Mouse (Mus musculus) adrenal gland, adult (tissue): Measurements from ENCODE around the gene Tmem100.
A peak's percentile ranks its signal among the peaks of the same experiment; 100 is the strongest.

ENCODE experiments used
- DNase-seq, 2 experiments: peaks; one replicate each; pipeline ENCODE4 v3.0.0; 2022 to 2023; ENCODE audit warnings: low spot score in 1 of 2; ENCODE audit not compliant: inconsistent age in 2 of 2

The Tmem100 gene

DNA sequence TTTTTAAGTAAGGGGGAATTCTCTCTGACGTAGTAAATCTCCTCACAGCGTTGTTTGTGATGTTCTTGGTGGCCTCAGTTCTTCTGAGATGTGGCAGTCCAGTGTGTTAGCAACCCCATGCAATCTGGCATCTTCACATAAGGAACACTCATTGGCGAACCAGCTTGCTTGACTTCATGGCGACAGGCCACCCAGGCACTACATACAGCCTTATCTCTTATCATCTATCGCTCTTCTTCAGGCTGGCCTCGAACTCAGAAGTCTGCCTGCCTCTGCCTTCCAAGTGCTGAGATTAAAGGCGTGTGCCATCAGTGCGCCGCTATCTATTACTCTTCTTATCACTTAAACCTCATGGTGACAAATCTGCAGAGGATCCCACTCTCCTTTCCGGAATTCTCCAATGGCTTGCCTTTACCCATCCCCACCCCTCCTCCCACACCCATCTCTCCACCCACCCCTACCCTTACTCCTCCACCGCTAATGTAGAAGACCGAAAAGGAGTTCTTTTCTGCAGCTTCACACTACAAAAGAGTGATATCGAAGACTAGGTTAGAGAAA, at the start of gene Tmem100:
Gene Tmem100, plus strand, starts transcription at position 508 of the 558 bp plus-strand sequence.
- no peak for DNase-seq

DNA sequence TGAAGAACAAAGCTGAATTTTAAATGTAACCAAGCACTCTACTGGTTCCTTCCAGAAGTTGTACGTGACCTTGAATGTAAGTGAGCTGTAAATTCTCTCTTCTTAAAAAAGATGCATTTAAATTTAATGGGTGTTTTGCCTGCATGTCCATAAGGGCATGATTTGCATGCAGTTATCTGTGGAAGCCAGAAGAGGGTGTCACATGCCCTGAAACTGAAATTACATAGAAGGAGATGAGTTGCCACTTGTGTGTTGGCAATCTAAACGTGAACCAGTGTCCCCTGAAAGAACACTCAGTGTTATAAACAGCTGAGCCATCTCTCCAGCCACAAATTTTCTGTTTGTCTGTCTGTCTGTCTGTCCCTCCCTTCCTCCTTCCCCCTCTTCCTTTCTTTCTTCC, 47.2 kb upstream of the Tmem100 start:
- no peak for DNase-seq

DNA sequence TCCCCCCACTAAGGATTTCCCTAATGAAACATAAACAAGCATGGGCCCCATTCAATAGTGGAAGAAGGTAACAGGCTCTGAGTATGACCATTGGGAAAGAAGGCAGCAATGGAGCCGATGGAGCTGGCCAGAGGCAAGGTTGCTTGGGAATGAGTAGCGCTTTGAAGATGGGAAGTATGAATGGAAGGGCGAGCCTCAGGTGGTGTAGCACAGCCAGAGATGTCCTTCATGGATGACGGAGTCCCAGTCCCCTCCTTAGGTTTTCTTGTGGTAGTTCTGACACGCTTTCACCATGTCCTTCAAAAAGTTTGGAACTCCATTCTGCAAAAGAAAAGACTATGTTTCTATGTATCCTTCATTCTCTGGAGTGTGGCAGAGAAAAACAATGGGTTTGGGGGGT, 45.7 kb upstream of the Tmem100 start:
- no peak for DNase-seq

DNA sequence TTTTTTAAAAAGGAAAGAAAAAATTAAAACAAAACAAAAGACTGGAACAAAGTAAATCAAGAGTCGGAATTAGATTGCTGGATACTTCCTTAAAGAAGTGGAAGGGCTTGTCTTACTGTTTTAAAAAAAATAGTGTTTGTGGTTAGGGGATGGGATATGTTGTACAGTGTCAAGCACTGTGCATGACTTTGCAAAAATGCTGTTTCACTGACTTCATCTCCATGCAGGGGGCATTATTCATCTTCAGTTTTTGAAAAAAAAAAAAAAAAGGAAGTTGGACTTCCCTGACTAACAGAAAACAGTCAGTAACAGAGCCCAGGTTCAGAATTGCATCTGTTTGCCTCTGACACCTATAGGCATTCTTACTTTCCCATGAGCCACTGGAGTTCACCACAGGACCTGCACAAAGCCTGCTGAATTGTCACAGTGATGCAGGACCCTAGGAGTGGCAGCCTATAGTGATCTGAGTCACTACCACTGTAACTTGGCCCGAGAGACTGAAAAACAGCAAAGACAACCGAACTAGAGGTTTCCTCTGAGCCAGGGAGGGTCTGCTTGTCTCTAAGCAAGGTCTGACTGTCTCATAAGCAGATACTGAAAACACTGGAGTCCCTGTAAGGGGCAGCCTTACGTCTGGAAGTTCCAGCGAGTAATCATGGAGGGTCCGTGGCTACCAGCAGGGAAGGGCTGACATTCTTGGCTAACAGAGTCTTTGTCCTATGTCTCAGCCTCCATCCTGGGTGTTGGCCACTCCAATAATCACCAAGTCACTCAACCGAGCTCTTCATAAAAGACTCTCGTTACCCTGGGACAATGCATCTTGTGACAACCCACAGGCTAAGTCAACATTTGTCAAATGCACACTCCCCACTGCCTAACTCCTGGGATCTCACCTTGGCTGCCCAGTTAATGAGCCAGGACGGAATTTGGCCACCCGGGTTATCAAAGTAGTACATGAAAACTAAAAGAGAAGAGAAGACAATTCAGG, 44.7 kb upstream of the Tmem100 start:
- DNase-seq: no peak

- no peak for DNase-seq
Measured at GRCm38 (mm10) chr11:89986516-89986915, 43.6 kb upstream of the Tmem100 start.

GRCm38 (mm10) chr11:89988936-89989589, 41.1 kb upstream of the Tmem100 start:
- DNase-seq: peak; percentile 51 to 84

- DNase-seq: no peak
Measured at GRCm38 (mm10) chr11:89991661-89992060, 38.5 kb upstream of the Tmem100 start.

- DNase-seq: no peak
Measured at GRCm38 (mm10) chr11:89994706-89995105, 35.4 kb upstream of the Tmem100 start.

DNA sequence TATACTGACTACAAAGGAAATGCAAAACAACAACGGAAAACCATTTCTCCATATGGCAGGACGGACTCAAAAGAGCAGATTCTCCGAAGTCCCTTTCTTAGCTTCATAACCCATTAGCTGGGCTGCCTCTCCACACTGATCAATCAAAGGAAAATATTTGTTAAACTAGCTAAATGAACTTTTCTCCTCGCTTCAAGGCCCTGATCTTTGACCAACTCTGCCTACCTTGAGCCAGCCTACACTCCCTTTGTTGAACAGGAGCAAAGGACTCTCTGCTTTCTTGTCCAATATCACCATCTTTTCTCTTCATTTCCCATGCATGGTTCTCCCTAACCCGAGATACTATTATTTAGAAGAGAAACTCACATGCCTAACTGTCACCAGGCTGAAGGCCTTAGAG, 34.6 kb upstream of the Tmem100 start:
- no peak for DNase-seq

- DNase-seq: no peak
Measured at GRCm38 (mm10) chr11:89996406-89996805, 33.7 kb upstream of the Tmem100 start.

DNA sequence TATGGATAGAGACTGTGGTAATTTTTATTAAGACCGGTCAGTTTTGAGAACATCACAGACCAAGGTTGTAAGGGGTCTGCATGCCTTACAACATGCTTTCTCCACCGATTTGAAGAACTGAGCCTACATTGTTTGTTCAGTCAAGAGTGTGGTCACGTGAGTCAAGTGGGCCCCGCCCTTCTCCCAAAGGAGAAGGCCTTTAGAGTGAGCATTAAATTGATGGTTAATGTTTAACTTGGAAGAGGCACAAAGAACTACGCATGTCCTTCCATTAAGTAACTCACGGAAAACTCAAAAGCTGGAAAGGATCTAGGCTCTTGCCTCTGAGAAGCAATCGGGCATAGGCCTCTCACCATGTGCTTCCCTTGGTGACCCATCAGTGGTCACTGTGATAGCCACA, 33.3 kb upstream of the Tmem100 start:
- DNase-seq: no peak

DNA sequence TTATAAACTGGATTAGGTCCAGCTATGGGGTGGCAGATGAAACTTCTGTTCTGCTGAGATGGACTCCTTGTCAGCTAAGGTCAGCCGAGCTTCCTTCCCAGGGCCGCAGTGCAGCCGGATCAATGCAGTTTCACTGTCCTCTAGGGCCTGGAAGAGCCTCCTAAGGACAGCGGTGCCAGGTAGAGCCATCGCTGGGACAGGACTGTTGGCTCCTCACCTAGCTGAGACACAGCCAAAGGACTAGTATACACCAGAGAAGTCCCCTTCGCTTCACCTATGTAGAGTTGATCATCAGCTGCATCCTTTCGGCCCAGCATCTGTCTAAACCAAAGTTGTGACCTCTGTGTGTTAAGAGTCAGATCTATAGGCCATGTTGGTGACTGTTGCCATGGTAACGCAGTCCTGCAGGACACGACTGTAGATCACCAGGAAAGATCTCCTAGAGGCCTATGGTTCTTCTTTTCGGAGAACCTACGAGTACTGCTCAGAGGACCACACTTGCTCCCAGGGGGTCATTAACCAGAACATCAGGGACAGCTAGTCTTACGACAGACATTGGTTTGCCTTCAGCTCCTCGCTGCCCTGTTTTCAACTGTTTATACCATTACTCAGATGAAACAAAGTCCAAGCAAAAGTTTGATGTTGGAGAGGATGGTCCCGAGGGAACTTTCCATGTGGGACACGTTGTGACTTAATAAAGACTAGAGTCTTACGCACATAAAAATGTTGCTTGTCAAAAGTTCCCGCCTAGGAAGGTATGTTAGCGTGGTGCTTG, 31.0 kb upstream of the Tmem100 start:
- DNase-seq: no peak

- DNase-seq: no peak
Measured at GRCm38 (mm10) chr11:90000666-90001065, 29.5 kb upstream of the Tmem100 start.

- no peak for DNase-seq
Measured at GRCm38 (mm10) chr11:90001396-90002230, 28.5 kb upstream of the Tmem100 start.

GRCm38 (mm10) chr11:90002231-90002986, 27.7 kb upstream of the Tmem100 start, which contains the start of gene Pctp:
Pctp (minus strand) TSS chr11:90002894.
- peak; percentile 90 to 95 for DNase-seq

DNA sequence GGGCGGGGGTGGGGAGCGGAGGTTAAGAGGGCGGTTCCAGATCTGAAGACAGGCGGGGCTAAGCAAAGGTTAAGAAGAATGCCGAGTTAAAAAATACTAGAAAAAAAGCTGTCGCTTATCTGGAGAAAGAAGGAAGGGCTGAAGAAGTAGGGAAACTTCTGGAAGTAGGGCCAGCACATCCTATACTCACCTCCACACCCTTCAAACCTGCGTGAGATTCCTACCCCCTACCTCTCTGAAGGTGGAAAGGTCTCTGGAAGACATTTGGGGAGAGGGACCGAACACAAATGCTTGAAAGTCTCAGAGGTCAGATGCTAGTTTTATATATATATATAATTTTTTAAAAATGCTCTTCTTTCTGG, 27.2 kb upstream of the Tmem100 start:
- no peak for DNase-seq

DNA sequence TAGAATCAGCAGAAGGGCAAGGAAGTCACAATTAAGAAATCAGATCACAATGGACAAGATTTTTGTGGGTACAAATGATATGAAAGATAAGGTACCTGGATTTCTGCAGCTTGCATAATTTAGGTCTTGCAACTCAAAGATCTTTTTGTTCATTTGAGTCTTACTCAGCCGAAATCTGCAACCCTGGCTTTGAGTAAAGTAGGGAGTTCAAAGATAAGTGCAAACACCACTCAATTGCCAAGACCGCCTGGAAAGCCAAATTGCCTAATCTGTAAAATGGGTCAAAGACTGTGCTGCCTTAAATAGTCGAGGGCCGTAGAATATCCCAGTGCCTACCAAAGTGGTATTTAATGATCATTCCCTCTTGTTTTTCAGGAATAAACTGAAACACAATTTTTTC, 26.8 kb upstream of the Tmem100 start:
- no peak for DNase-seq

GRCm38 (mm10) chr11:90006111-90006510, 24.0 kb upstream of the Tmem100 start:
- no peak for DNase-seq

DNA sequence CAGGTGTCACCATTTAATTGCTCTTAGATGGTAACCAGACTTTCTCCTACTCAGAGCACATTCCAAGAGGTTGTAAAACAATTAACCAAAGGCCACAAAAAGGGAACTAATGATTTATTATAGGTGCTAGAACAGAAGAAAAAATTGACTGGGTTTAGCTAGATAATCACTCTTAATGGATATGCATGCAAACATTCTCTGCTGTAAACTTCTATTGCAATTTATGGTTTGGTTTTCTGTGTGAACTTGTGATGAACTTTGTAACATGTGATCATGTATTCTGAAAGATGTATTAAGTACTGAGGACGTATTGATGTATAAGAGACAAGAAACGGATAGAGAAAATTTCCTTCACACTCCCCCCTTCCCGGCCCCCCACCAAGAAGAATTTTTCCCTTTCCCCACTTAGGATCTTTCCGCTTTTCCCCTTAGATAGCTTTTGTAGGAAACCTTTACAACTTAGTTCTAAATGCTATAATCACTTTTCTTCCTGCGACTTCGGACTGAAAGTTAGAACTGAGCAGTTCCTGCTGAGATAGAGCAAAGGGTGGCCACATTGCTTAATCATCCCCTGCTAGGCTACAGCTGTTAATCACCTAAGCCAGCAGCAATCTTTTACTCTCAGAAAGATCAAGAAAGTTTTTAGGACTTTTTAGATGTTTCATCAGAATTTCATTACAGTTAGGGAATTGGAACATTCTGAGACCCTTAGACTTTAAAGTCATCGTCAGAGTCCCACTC, 22.2 kb upstream of the Tmem100 start:
- DNase-seq: no peak
